Mouse (Mus musculus) heart, postnatal 36 days (tissue): ENCODE data around the gene Col12a1. TPM values are rescaled to one million over a fixed set of nuclear protein-coding genes. Genes with fewer than 3 reads are reported as not detected.

Source experiments
- DNase-seq, 2 experiments: peaks; one replicate each; pipeline ENCODE4 v3.0.0; 2021 to 2022
- intact Hi-C: fragments of 180-260 bp; cut with DNase I; formaldehyde crosslinking; loops from one replicate; pipeline ENCODE4 v1.15.1; 2025
- total RNA-seq, 2 experiments: library from RNA; stranded (reverse); gene quantifications; 2 replicates each; pipeline ENCODE4 v1.2.3; 2021

The Col12a1 gene
- total RNA-seq, 2 experiments from 2014 or later = 0.94 to 0.95 TPM

DNA sequence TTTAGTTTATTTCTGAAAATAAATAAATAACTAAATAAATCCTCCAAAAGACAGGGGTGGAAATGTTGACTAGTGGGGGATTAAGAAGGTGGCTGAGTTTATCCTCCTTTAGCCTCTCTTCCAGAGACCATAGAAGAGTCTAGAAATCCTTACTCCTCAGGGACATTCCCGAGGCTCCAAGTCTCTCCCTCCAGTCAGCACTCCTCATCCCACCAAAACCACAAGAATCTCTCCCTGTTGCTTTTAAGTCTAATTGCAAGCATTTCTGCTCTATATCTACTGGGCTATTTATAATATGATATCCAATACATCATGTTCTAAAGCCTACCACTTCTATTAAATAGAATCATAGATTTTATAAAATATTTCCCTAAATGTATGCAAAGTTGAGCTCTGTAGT, 109.8 kb downstream of the Col12a1 start:
- no peak for DNase-seq
- intact Hi-C loops = no loop called here

DNA sequence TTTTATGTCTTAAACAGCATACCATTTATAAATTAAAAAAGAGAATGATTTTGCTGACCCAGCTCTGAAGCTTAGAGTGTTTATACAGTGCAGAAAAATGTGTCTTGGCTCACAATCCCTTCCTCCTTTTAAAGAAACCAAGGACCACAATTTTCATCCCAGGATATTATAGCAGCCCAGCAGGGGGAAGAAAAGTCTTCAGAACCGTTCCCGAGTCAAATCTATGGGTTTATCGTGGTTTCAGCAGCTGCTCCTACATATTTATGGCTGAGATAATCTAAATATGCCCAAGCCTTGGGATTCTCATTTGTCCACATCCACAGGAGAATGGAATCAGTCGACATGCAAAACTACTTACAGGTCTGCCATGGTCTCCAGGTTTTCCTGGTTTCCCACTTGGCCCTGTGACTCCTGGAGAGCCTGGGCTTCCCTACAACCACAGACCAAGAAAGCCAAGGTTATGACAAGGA, 110.5 kb downstream of the Col12a1 start:
- intact Hi-C loops = no loop called here
- no peak for DNase-seq

GRCm38 (mm10) chr9:79606122-79606521, 112.5 kb downstream of the Col12a1 start:
- intact Hi-C loops = no loop called here
- DNase-seq = no peak

DNA sequence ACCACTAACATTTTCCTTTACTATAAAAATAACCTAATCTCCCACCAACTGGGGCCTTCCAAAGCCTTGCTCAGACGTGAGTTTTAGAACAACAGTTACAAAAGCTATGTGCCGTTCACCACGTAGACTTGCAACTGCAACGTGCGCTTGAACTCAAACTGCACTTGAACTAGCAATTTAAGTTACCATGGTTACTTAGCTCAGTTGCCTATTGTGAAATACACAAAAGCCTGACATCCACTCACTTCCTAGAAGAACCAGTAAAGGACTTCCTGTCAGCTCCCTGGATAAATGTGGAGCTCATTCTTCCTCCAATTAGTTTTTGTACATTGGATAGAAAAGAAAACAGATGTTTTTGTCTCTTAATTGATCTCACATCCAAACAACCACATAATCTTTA, 112.9 kb downstream of the Col12a1 start:
- no peak for DNase-seq
- intact Hi-C loops = no loop called here

DNA sequence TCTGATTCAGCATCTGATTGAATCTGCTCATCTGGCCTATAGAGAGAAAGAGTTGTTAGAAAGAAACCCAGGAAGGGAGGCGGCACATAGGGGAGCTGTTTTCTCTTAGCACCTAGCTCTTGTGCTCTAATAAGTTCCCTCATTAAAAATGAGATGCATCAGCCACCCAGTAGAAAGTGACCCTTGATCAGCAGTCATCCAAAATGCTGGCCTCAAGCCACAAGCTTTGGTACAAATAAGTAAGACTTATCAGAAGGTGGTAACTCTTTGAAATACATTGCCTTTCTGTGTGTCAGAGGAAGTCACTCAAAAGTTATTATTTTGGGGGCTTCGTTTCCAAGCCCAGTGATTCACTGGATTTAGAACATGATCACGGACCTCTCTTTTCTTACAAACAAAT, 114.1 kb downstream of the Col12a1 start:
- intact Hi-C loops = no loop called here
- no peak for DNase-seq

GRCm38 (mm10) chr9:79603448-79603847, 115.2 kb downstream of the Col12a1 start:
- no peak for DNase-seq
- intact Hi-C loops = no loop called here

DNA sequence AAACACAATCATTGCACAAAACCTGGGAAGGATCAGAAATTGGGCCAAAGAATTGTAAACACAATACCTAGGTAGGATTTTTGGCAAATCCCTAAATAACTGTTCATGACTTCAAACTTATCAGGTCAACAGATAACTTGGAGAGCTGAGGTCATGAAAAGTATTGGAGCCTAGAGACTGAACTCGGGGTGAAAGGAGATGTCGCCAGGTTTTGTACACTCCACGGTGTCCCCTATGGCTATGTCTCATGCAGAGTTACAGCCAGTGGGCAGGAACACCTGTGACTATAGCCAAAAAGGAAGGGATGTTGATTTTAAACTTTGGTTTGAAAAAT, 118.4 kb downstream of the Col12a1 start:
- DNase-seq = no peak
- intact Hi-C loops = no loop called here

- intact Hi-C loops = no loop called here
- DNase-seq = no peak
Observed at GRCm38 (mm10) chr9:79599395-79600236, 119.0 kb downstream of the Col12a1 start.

GRCm38 (mm10) chr9:79598578-79598977, 120.1 kb downstream of the Col12a1 start:
- no peak for DNase-seq
- intact Hi-C loops = no loop called here

GRCm38 (mm10) chr9:79586415-79587195, 132.0 kb downstream of the Col12a1 start:
- intact Hi-C loops = no loop called here
- DNase-seq = no peak

GRCm38 (mm10) chr9:79566838-79567237, 151.8 kb downstream of the Col12a1 start:
- intact Hi-C loops = no loop called here
- no peak for DNase-seq

- DNase-seq = no peak
- intact Hi-C loops = no loop called here
Observed at GRCm38 (mm10) chr9:79553297-79553696, 165.3 kb downstream of the Col12a1 start.

Other genes starting within 250 kb of the Col12a1 start
- 1,000 to 10,000 TPM; 1,024 to 1,052 TPM for gene Cox7a2, start 41.0 kb upstream of the Col12a1 start, total RNA-seq
- 10 to 100 TPM; 58.8 to 62.6 TPM for gene Tmem30a, start 74.7 kb upstream of the Col12a1 start, total RNA-seq